Mouse (Mus musculus): ENCODE data around the gene Il1rapl2.

GRCm38 (mm10) chrX:138433794-138434193 is 863.4 kb downstream of the Il1rapl2 start:
- TF ChIP-seq POLR2A (IDR thresholded peaks at IDR 0.05; ENCODE audit: low read depth, low read length), result no peak
- no peak for TF ChIP-seq CTCF (conservative IDR thresholded peaks at IDR 0.05; ENCODE audit: insufficient read depth, insufficient read length, low read depth, low read length)

Data from kidney, adult 2 months (tissue).